Mouse (Mus musculus): Measurements from ENCODE around the gene Tigd2. TPM values are rescaled to one million over a fixed set of nuclear protein-coding genes. Genes with fewer than 3 reads are reported as not detected.

Gene Tigd2
- polyA plus RNA-seq, 1 experiment from 2014 or later, result 12.0 TPM

Other genes with a start within 250 kb of the Tigd2 start
- gene Fam13a, start 184.3 kb upstream of the Tigd2 start, polyA plus RNA-seq (2015; fragmentation: Nextera tagmentation; extraction: Ambion mirVana), result 11.1 and 12.3 TPM in 2 replicates
- 5.5 and 6.5 TPM in 2 replicates for gene Gprin3, start 217.4 kb downstream of the Tigd2 start, polyA plus RNA-seq (2015; fragmentation: Nextera tagmentation; extraction: Ambion mirVana)